Comparison of ENCODE assay signal across 21 mouse cellular contexts in the genomic region with DNA sequence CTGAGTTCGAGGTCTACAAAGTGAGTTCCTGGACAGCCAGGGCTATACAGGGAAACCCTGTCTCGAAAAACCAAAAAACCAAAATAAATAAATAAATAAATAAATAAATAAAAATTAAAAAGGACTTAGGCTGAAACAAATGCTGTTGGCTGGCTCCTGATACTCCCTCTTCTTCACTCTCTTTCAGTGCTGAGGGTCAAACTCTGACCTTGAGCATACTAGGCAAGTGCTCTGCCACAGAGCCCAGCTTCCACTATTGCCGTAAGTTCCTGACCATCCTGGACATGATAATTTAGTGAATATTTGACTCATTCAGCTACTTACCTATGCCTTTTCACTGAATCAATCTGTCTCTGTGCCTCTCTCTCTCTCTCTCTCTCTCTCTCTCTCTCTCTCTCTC. TPM values are rescaled to one million over a fixed set of nuclear protein-coding genes. Genes with fewer than 3 reads are reported as not detected.
DNase-seq lines count a peak whose midpoint lies in the region; ATAC-seq and TF ChIP-seq lines count a peak whose summit lies in the region.
"Had no signal": no experiment of that assay in that cellular context is flagged by ENCODE, and none has a peak within 500 bp of the region (broad histone marks: within the 10 kb centered on the region; RNA-seq: fewer than 3 reads in every experiment).

No protein-coding gene starts in this region.

- no peaks in the 10 kb centered on the region for H3K9me3 ChIP-seq in forebrain, embryonic 16.5 days (ENCODE audit: control insufficient read depth, low read length)
- no peaks in the 10 kb centered on the region for H3K9me3 ChIP-seq in forebrain, embryonic 14.5 days (replicated peaks; ENCODE audit: control insufficient read depth, low read length)
- H3K9me3 ChIP-seq in heart, embryonic 15.5 days (replicated peaks) = no peaks in the 10 kb centered on the region
- no peaks in the 10 kb centered on the region for H3K9me3 ChIP-seq in liver, postnatal 0 days (ENCODE audit: low read length)
- H3K9me3 ChIP-seq in liver, embryonic 11.5 days (ENCODE audit: control insufficient read depth, low read length) = no peaks in the 10 kb centered on the region
- H3K9me3 ChIP-seq: embryonic facial prominence, embryonic 15.5 days; hindbrain, embryonic 15.5 days; liver, embryonic 15.5 days; midbrain, embryonic 10.5 days had no signal

- H3K9ac ChIP-seq in forebrain, embryonic 16.5 days (replicated peaks; ENCODE audit: low read depth, low read length) = no peak overlapping the region
- no peak overlapping the region for H3K9ac ChIP-seq in forebrain, embryonic 14.5 days (ENCODE audit: low read length)
- H3K9ac ChIP-seq in heart, embryonic 15.5 days = no peak overlapping the region
- H3K9ac ChIP-seq in heart, adult 2 months (ENCODE audit: low read depth, low read length) = no peak overlapping the region
- no peak overlapping the region for H3K9ac ChIP-seq in liver, postnatal 0 days (replicated peaks)
- no peak overlapping the region for H3K9ac ChIP-seq in liver, embryonic 11.5 days (ENCODE audit: low read depth, low read length)
- H3K9ac ChIP-seq: embryonic facial prominence, embryonic 15.5 days; hindbrain, embryonic 15.5 days; liver, embryonic 15.5 days had no signal

- no peak overlapping the region for H3K4me2 ChIP-seq in forebrain, embryonic 16.5 days (ENCODE audit: low read length)
- H3K4me2 ChIP-seq in forebrain, embryonic 14.5 days (ENCODE audit: low read length) = no peak overlapping the region
- no peak overlapping the region for H3K4me2 ChIP-seq in heart, embryonic 15.5 days
- no peak overlapping the region for H3K4me2 ChIP-seq in liver, postnatal 0 days (ENCODE audit: low read depth, low read length)
- no peak overlapping the region for H3K4me2 ChIP-seq in liver, embryonic 11.5 days
- peak overlapping the region; percentile 13 for H3K4me2 ChIP-seq in myocyte (ENCODE audit: low read depth)
- H3K4me2 ChIP-seq: embryonic facial prominence, embryonic 15.5 days; hindbrain, embryonic 15.5 days; liver, embryonic 15.5 days had no signal

- no peak for TF ChIP-seq CTCF in heart, adult 2 months (IDR thresholded peaks at IDR 0.05)
- no peak for TF ChIP-seq CTCF in liver, postnatal 0 days (IDR thresholded peaks at IDR 0.05; ENCODE audit: low read depth)

- H3K4me1 ChIP-seq in forebrain, embryonic 16.5 days (replicated peaks; ENCODE audit: control insufficient read depth, insufficient read depth, low read length) = peaks cover 8% of the 10 kb centered on the region
- H3K4me1 ChIP-seq in forebrain, embryonic 14.5 days (ENCODE audit: control insufficient read depth, insufficient read depth, low read length) = peaks cover 3% of the 10 kb centered on the region; the same call in 1 of the 2 replicates
- H3K4me1 ChIP-seq in heart, embryonic 15.5 days (replicated peaks) = peaks cover 45% of the 10 kb centered on the region
- peaks cover 23% of the 10 kb centered on the region for H3K4me1 ChIP-seq in heart, adult 2 months (ENCODE audit: control insufficient read depth, insufficient read depth, low read length)
- H3K4me1 ChIP-seq in liver, postnatal 0 days (ENCODE audit: insufficient read depth) = peaks cover 19% of the 10 kb centered on the region
- peaks cover 31% of the 10 kb centered on the region for H3K4me1 ChIP-seq in liver, embryonic 11.5 days (replicated peaks; ENCODE audit: control insufficient read depth, insufficient read depth, low read length)

- 91% methylated on average over 3 of the region's 3 CpGs for WGBS in forebrain, embryonic 16.5 days
- 95% methylated on average over 3 of the region's 3 CpGs for WGBS in forebrain, embryonic 14.5 days
- WGBS in heart, embryonic 15.5 days = 75% methylated on average over 3 of the region's 3 CpGs
- WGBS in heart, adult 2 months = 63% methylated on average over 3 of the region's 3 CpGs
- WGBS in liver, postnatal 0 days (ENCODE audit: insufficient replicate concordance) = 69% methylated on average over 3 of the region's 3 CpGs
- 87% methylated on average over 3 of the region's 3 CpGs for WGBS in liver, embryonic 11.5 days

- no peak for TF ChIP-seq POLR2A in heart, adult 2 months (IDR thresholded peaks at IDR 0.05; ENCODE audit: insufficient read depth, low read depth, low read length)
- TF ChIP-seq POLR2A in myocyte (IDR thresholded peaks at IDR 0.05; ENCODE audit: insufficient read length, low read depth) = no peak

- TF ChIP-seq EP300 in heart, adult 2 months (IDR thresholded peaks at IDR 0.05; ENCODE audit: insufficient read depth, low read depth, low read length) = no peak
- TF ChIP-seq EP300 in liver, postnatal 0 days (IDR thresholded peaks at IDR 0.05; ENCODE audit: low read depth) = no peak

- no peaks in the 10 kb centered on the region for H3K27me3 ChIP-seq in forebrain, embryonic 16.5 days (replicated peaks; ENCODE audit: control insufficient read depth, insufficient read depth, low read length)
- no peaks in the 10 kb centered on the region for H3K27me3 ChIP-seq in forebrain, embryonic 14.5 days (replicated peaks; ENCODE audit: control insufficient read depth, insufficient read depth, low read length)
- no peaks in the 10 kb centered on the region for H3K27me3 ChIP-seq in heart, embryonic 15.5 days
- H3K27me3 ChIP-seq in heart, adult 2 months (ENCODE audit: control insufficient read depth, insufficient read depth, low read length) = no peaks in the 10 kb centered on the region
- H3K27me3 ChIP-seq in liver, postnatal 0 days (ENCODE audit: insufficient read depth, low read length) = no peaks in the 10 kb centered on the region
- no peaks in the 10 kb centered on the region for H3K27me3 ChIP-seq in liver, embryonic 11.5 days (replicated peaks; ENCODE audit: control insufficient read depth, insufficient read depth, low read length)
- no peaks in the 10 kb centered on the region for H3K27me3 ChIP-seq in myocyte (ENCODE audit: control insufficient read depth, insufficient read depth, insufficient read length)
- H3K27me3 ChIP-seq: embryonic facial prominence, embryonic 15.5 days; hindbrain, embryonic 15.5 days; liver, embryonic 15.5 days had no signal

- ATAC-seq in forebrain, embryonic 16.5 days = peak; percentile 20; the same call in 1 of the 2 replicates
- ATAC-seq in forebrain, embryonic 14.5 days = no peak
- no peak for ATAC-seq in heart, embryonic 15.5 days (replicated peaks; ENCODE audit: insufficient number of reproducible peaks, insufficient read depth, low FRiP score, low read depth)
- no peak for ATAC-seq in liver, postnatal 0 days
- no peak for ATAC-seq in liver, embryonic 11.5 days (replicated peaks; ENCODE audit: low FRiP score)
- ATAC-seq: midbrain, embryonic 16.5 days had no signal

- DNase-seq in forebrain, embryonic 14.5 days (ENCODE audit: low spot score) = no peak
- no peak for DNase-seq in heart, adult 2 months
- DNase-seq in liver, postnatal 0 days = no peak
- DNase-seq in liver, embryonic 11.5 days (ENCODE audit: low spot score) = no peak
- no peak for DNase-seq in spleen, adult 12 weeks (ENCODE audit: low spot score)
- DNase-seq: cerebellum, adult 11-12 months; cerebellum, postnatal 14 days; kidney, adult 8-10 months; kidney, postnatal 14 days; left cerebral cortex, postnatal 4 days; right cerebral cortex, postnatal 4 days had no signal

- H3K36me3 ChIP-seq in forebrain, embryonic 16.5 days (ENCODE audit: control insufficient read depth, insufficient read depth) = no peaks in the 10 kb centered on the region
- H3K36me3 ChIP-seq in forebrain, embryonic 14.5 days (ENCODE audit: control insufficient read depth, insufficient read depth, low read length) = no peaks in the 10 kb centered on the region
- 0 out of 2 replicates have a peak, but pooled peaks cover 6% of the 10 kb centered on the region for H3K36me3 ChIP-seq in heart, embryonic 15.5 days
- peaks cover 24% of the 10 kb centered on the region for H3K36me3 ChIP-seq in heart, adult 2 months (ENCODE audit: control insufficient read depth, insufficient read depth, low read length)
- H3K36me3 ChIP-seq in liver, postnatal 0 days (replicated peaks; ENCODE audit: insufficient read depth, low read length) = no peaks in the 10 kb centered on the region
- no peaks in the 10 kb centered on the region; the same call in 1 of the 2 replicates for H3K36me3 ChIP-seq in liver, embryonic 11.5 days (ENCODE audit: control insufficient read depth, insufficient read depth, low read length)
- peaks cover 7% of the 10 kb centered on the region for H3K36me3 ChIP-seq in myocyte (ENCODE audit: control insufficient read depth, insufficient read depth)
- H3K36me3 ChIP-seq: embryonic facial prominence, embryonic 15.5 days; hindbrain, embryonic 15.5 days had no signal

- intact Hi-C loops in heart, adult 2 months (cut with DNase I) = no loop called here

- H3K4me3 ChIP-seq in forebrain, embryonic 16.5 days (replicated peaks; ENCODE audit: low read length) = no peak overlapping the region
- H3K4me3 ChIP-seq in forebrain, embryonic 14.5 days (ENCODE audit: low read depth, low read length) = no peak overlapping the region
- no peak overlapping the region for H3K4me3 ChIP-seq in heart, embryonic 15.5 days
- no peak overlapping the region for H3K4me3 ChIP-seq in heart, adult 2 months
- no peak overlapping the region for H3K4me3 ChIP-seq in liver, postnatal 0 days (ENCODE audit: low read depth, low read length)
- no peak overlapping the region for H3K4me3 ChIP-seq in liver, embryonic 11.5 days (ENCODE audit: low read depth, low read length)
- H3K4me3 ChIP-seq in myocyte = no peak overlapping the region
- H3K4me3 ChIP-seq: embryonic facial prominence, embryonic 15.5 days; hindbrain, embryonic 15.5 days; liver, embryonic 15.5 days; midbrain, embryonic 10.5 days had no signal

- H3K27ac ChIP-seq in forebrain, embryonic 16.5 days (ENCODE audit: low read length) = no peak overlapping the region
- no peak overlapping the region for H3K27ac ChIP-seq in forebrain, embryonic 14.5 days (ENCODE audit: low read depth, low read length)
- H3K27ac ChIP-seq in heart, embryonic 15.5 days = peak overlapping the region; percentile 64
- no peak overlapping the region for H3K27ac ChIP-seq in heart, adult 2 months
- H3K27ac ChIP-seq in liver, postnatal 0 days (ENCODE audit: low read depth) = 0 out of 2 replicates have a peak overlapping the region, but pooled peaks have one; percentile 37
- no peak overlapping the region for H3K27ac ChIP-seq in liver, embryonic 11.5 days (ENCODE audit: low read depth, low read length)
- H3K27ac ChIP-seq: embryonic facial prominence, embryonic 15.5 days; hindbrain, embryonic 15.5 days; liver, embryonic 15.5 days; macrophage; midbrain, embryonic 10.5 days had no signal

- peaks cover 14% of the 10 kb centered on the region for H3K79me2 ChIP-seq in heart, adult 2 months (replicated peaks; ENCODE audit: control insufficient read depth, insufficient read depth, low read length)
- H3K79me2 ChIP-seq in myocyte (ENCODE audit: control insufficient read depth, insufficient read depth) = peaks cover 100% of the 10 kb centered on the region

- no peak overlapping the region for H3ac ChIP-seq in myocyte (ENCODE audit: control insufficient read depth, insufficient read length)

RNA-seq across cellular contexts. Expression of a gene that starts 8.7 kb away (rescaled TPM):
- not detected in 2 replicates for polyA plus RNA-seq in forebrain, embryonic 16.5 days (2015; fragmentation: Nextera tagmentation; extraction: Ambion mirVana)
- 1.2 and 1.6 TPM in 2 replicates for polyA plus RNA-seq in forebrain, embryonic 14.5 days (2014; fragmentation: Nextera tagmentation; extraction: Ambion mirVana)
- polyA plus RNA-seq in heart, embryonic 15.5 days (2015; fragmentation: Nextera tagmentation; extraction: Ambion mirVana) = 0.71 TPM in 1 of 2 replicates, not detected in the other
- not detected for total RNA-seq in heart, adult 2 months (2021)
- not detected in 2 replicates for polyA plus RNA-seq in heart, adult 2 months (2012; rRNA removed)
- polyA plus RNA-seq in liver, postnatal 0 days (2015; fragmentation: Nextera tagmentation; extraction: Ambion mirVana) = 0.79 and 1.1 TPM in 2 replicates
- 0.58 and 1.3 TPM in 2 replicates for polyA plus RNA-seq in liver, embryonic 11.5 days (2014; fragmentation: Nextera tagmentation; extraction: Ambion mirVana)
- polyA plus RNA-seq in myocyte (2012; fragmentation: generic; extraction: Trizol) = 9.7 TPM
- total RNA-seq: hematopoietic stem cell, adult 5-6 weeks; left cerebral cortex, postnatal 4 days had no signal
- polyA plus RNA-seq: midbrain, embryonic 16.5 days had no signal

RNA-seq across cellular contexts. Expression of a gene that starts 9.1 kb away (rescaled TPM):
- 56.7 and 70.2 TPM in 2 replicates for polyA plus RNA-seq in forebrain, embryonic 16.5 days (2015; fragmentation: Nextera tagmentation; extraction: Ambion mirVana)
- polyA plus RNA-seq in forebrain, embryonic 14.5 days (2014; fragmentation: Nextera tagmentation; extraction: Ambion mirVana) = 83.0 and 88.5 TPM in 2 replicates
- polyA plus RNA-seq in heart, embryonic 15.5 days (2015; fragmentation: Nextera tagmentation; extraction: Ambion mirVana) = 62.7 and 69.4 TPM in 2 replicates
- total RNA-seq in heart, adult 2 months (2021) = 10 to 100 TPM; 84.4 to 88.3 TPM
- 48.5 and 89.4 TPM in 2 replicates for polyA plus RNA-seq in heart, adult 2 months (2012; rRNA removed)
- 35.8 and 37.2 TPM in 2 replicates for polyA plus RNA-seq in liver, postnatal 0 days (2015; fragmentation: Nextera tagmentation; extraction: Ambion mirVana)
- polyA plus RNA-seq in liver, embryonic 11.5 days (2014; fragmentation: Nextera tagmentation; extraction: Ambion mirVana) = 93.0 and 107 TPM in 2 replicates
- 55.4 TPM for polyA plus RNA-seq in myocyte (2012; fragmentation: generic; extraction: Trizol)

Comparison
In these comparisons a context has a peak if more than half of its experiments do, and no peak if none do; other contexts are left out.
1. H3K27ac ChIP-seq: peak in heart, embryonic 15.5 days (single experiment) and liver, postnatal 0 days (single experiment); none in forebrain, embryonic 16.5 days (single experiment), forebrain, embryonic 14.5 days (single experiment), heart, adult 2 months (single experiment) and liver, embryonic 11.5 days (single experiment).